Mouse (Mus musculus): ENCODE results near the gene Dnaic1. TPM values are rescaled to one million over a fixed set of nuclear protein-coding genes. Genes with fewer than 3 reads are reported as not detected.

Dnaic1 gene
- total and polyA plus RNA-seq, 3 experiments = not detected

DNA sequence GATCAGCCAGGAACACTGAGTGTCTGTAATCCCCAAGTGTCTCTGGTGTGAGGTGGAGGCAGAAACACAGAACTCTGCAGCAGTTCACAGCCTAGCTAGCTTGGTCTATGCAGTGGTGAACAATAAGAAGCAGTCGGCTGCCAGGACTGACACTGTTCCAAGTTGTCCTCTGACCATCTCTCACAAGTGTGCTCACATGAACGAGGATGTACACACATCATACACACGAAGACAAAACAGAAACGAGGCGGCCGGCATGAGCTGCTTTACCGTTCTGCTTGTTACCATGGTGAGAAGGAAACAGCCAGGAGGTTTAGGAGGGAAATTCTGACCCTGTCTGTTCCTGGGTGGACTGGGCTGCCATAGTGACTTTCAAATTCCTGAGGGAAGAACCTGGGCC, 43.0 kb upstream of the Dnaic1 start:
- ATAC-seq (ENCODE audit: extremely low read depth, insufficient number of reproducible peaks, low FRiP score, poor library complexity, severe bottlenecking) = no peak
- Histone ChIP-seq H3K4me3 (ENCODE audit: low read depth, low read length) (no peak overlapping the region), H3K4me1 (ENCODE audit: insufficient read depth, low read depth, low read length) (no peaks in the 10 kb centered on the region), H3K36me3 (replicated peaks) (no peaks in the 10 kb centered on the region), H3K27me3 (ENCODE audit: insufficient read depth, low read length) (peaks cover 31% of the 10 kb centered on the region), H3K9me3 (replicated peaks) (no peaks in the 10 kb centered on the region)
- TF ChIP-seq GATA2 (IDR thresholded peaks at IDR 0.05; ENCODE audit: borderline replicate concordance, low read depth, low read length) (no peak), GATA1 (IDR thresholded peaks at IDR 0.05; ENCODE audit: borderline replicate concordance, low read length) (no peak), POLR2AphosphoS5 (IDR thresholded peaks at IDR 0.05; ENCODE audit: insufficient replicate concordance, low read depth, low read length) (no peak), TAL1 (conservative IDR thresholded peaks at IDR 0.05; ENCODE audit: low read depth, low read length) (no peak), CTCF (IDR thresholded peaks at IDR 0.05; ENCODE audit: low read depth, low read length) (no peak)
- no peak for DNase-seq (ENCODE audit: low spot score)

DNA sequence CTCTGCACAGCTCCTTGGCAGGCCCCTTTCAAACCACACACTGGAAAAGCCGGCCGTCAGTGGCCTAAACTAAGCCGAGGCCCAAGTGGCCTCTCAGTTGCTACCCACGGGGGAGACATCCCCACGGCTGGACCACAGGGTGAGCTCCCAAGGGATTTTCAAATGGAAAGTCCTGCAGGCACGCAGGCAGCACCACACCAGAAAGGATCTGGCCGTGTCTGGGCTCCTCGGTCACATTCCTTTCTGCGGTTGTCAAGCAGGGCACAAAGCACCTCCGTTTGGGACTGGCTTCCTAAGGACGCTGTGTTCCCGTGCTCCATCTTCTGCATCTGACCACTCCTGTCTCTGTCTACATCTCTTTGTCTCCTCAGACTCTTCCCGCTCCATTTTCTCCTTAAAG, 42.5 kb upstream of the Dnaic1 start:
- H3K4me1 ChIP-seq (ENCODE audit: insufficient read depth, low read depth, low read length) = no peaks in the 10 kb centered on the region

DNA sequence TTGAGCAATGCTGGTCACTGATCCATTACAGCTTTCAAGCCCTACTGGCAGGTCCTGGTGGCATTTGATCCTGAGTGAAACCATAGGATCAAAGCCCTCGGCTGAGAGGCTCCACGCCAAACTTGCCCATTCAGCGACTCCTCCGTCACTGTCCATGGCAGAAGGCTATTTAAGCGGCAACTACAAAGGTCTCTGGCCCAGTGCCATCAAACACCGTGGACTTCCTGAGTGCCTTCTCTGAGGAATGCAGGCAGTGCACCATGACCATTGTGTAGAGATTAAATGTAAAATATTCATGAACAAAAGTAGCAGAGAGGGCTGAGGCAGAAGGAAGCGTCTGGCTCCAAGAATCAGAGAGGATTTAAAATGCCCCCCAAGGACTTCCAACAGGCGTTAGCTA, 41.6 kb upstream of the Dnaic1 start:
- Histone ChIP-seq H3K4me1 (ENCODE audit: insufficient read depth, low read depth, low read length) (no peaks in the 10 kb centered on the region), H3K27me3 (ENCODE audit: insufficient read depth, low read length) (peaks cover 26% of the 10 kb centered on the region), H3K9me3 (replicated peaks) (no peaks in the 10 kb centered on the region), H3K4me3 (ENCODE audit: low read depth, low read length) (no peak overlapping the region), H3K36me3 (replicated peaks) (no peaks in the 10 kb centered on the region)
- ATAC-seq (ENCODE audit: extremely low read depth, insufficient number of reproducible peaks, low FRiP score, poor library complexity, severe bottlenecking) (no peak), DNase-seq (ENCODE audit: low spot score) (no peak)
- TF ChIP-seq TAL1 (conservative IDR thresholded peaks at IDR 0.05; ENCODE audit: low read depth, low read length) = no peak
- no peak for TF ChIP-seq CTCF (IDR thresholded peaks at IDR 0.05; ENCODE audit: low read depth, low read length)
- TF ChIP-seq POLR2AphosphoS5 (IDR thresholded peaks at IDR 0.05; ENCODE audit: insufficient replicate concordance, low read depth, low read length) = no peak
- no peak for TF ChIP-seq GATA2 (IDR thresholded peaks at IDR 0.05; ENCODE audit: borderline replicate concordance, low read depth, low read length)
- no peak for TF ChIP-seq GATA1 (IDR thresholded peaks at IDR 0.05; ENCODE audit: borderline replicate concordance, low read length)

More for the DNA sequence above, 42.5 kb upstream of the Dnaic1 start:
- H3K36me3 ChIP-seq (replicated peaks) = no peaks in the 10 kb centered on the region
- no peak for ATAC-seq (ENCODE audit: extremely low read depth, insufficient number of reproducible peaks, low FRiP score, poor library complexity, severe bottlenecking)
- H3K9me3 ChIP-seq (replicated peaks) = no peaks in the 10 kb centered on the region
- no peak for TF ChIP-seq CTCF (IDR thresholded peaks at IDR 0.05; ENCODE audit: low read depth, low read length)
- no peak for TF ChIP-seq GATA2 (IDR thresholded peaks at IDR 0.05; ENCODE audit: borderline replicate concordance, low read depth, low read length)
- no peak for TF ChIP-seq POLR2AphosphoS5 (IDR thresholded peaks at IDR 0.05; ENCODE audit: insufficient replicate concordance, low read depth, low read length)
- no peak for TF ChIP-seq TAL1 (conservative IDR thresholded peaks at IDR 0.05; ENCODE audit: low read depth, low read length)
- TF ChIP-seq GATA1 (IDR thresholded peaks at IDR 0.05; ENCODE audit: borderline replicate concordance, low read length) = no peak
- peaks cover 26% of the 10 kb centered on the region for H3K27me3 ChIP-seq (ENCODE audit: insufficient read depth, low read length)
- no peak overlapping the region for H3K4me3 ChIP-seq (ENCODE audit: low read depth, low read length)
- no peak for DNase-seq (ENCODE audit: low spot score)

DNA sequence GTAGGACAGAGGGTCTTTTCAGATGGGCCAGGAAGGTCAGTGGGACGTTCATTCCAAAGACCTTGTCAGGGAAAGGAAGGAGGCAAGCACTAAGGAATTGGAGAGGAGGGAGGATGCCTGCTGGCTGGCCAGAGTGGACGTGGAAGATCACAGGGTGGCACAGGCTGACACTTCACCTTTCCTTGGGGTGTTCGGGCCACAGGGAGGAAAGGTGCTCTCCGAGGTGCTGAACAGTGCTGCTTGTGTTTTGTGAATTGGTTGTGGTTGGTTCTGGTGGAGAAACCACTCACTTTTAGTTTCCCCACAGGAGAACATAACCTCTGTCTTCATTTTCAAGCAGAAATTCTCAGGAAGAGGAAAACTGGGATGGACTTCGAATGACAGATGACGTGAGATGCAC, 37.2 kb upstream of the Dnaic1 start:
- ATAC-seq (ENCODE audit: extremely low read depth, insufficient number of reproducible peaks, low FRiP score, poor library complexity, severe bottlenecking) = no peak
- H3K27me3 ChIP-seq (ENCODE audit: insufficient read depth, low read length) = peaks cover 4% of the 10 kb centered on the region; the same call in 1 of the 2 replicates
- DNase-seq (ENCODE audit: low spot score) = peak; percentile 55
- no peak overlapping the region for H3K4me3 ChIP-seq (ENCODE audit: low read depth, low read length)
- no peak for TF ChIP-seq POLR2AphosphoS5 (IDR thresholded peaks at IDR 0.05; ENCODE audit: insufficient replicate concordance, low read depth, low read length)
- no peak for TF ChIP-seq GATA1 (IDR thresholded peaks at IDR 0.05; ENCODE audit: borderline replicate concordance, low read length)
- TF ChIP-seq CTCF (IDR thresholded peaks at IDR 0.05; ENCODE audit: low read depth, low read length) = no peak
- no peak for TF ChIP-seq TAL1 (conservative IDR thresholded peaks at IDR 0.05; ENCODE audit: low read depth, low read length)
- TF ChIP-seq GATA2 (IDR thresholded peaks at IDR 0.05; ENCODE audit: borderline replicate concordance, low read depth, low read length) = no peak
- no peaks in the 10 kb centered on the region for H3K4me1 ChIP-seq (ENCODE audit: insufficient read depth, low read depth, low read length)
- no peaks in the 10 kb centered on the region for H3K36me3 ChIP-seq (replicated peaks)
- no peaks in the 10 kb centered on the region for H3K9me3 ChIP-seq (replicated peaks)

DNA sequence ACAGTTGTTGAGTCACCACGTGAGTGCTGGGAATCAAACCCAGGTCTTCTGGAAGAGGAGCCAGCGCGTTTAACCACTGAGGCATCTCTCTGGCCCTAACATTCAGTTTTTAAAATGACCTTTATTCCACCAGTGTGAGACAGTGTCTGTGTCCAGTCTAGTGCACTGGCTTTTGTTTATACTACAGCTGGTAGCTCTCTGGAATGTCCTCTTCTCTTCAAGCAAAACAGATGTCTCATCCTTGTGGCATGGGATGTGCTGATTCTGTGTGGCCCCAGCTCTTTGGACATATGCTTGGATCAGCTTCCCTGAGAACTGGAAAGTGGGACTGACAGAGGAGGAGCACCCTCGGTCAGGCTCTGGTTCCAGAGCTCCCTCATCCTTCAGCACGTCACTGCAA, 34.7 kb upstream of the Dnaic1 start:
- H3K36me3 ChIP-seq (replicated peaks) = no peaks in the 10 kb centered on the region
- no peaks in the 10 kb centered on the region for H3K4me1 ChIP-seq (ENCODE audit: insufficient read depth, low read depth, low read length)
- DNase-seq (ENCODE audit: low spot score) (no peak), ATAC-seq (ENCODE audit: extremely low read depth, insufficient number of reproducible peaks, low FRiP score, poor library complexity, severe bottlenecking) (no peak)
- H3K27me3 ChIP-seq (ENCODE audit: insufficient read depth, low read length) = peaks cover 5% of the 10 kb centered on the region
- H3K4me3 ChIP-seq (ENCODE audit: low read depth, low read length) = no peak overlapping the region
- TF ChIP-seq CTCF (IDR thresholded peaks at IDR 0.05; ENCODE audit: low read depth, low read length) (no peak), POLR2AphosphoS5 (IDR thresholded peaks at IDR 0.05; ENCODE audit: insufficient replicate concordance, low read depth, low read length) (no peak), GATA1 (IDR thresholded peaks at IDR 0.05; ENCODE audit: borderline replicate concordance, low read length) (no peak), TAL1 (conservative IDR thresholded peaks at IDR 0.05; ENCODE audit: low read depth, low read length) (no peak), GATA2 (IDR thresholded peaks at IDR 0.05; ENCODE audit: borderline replicate concordance, low read depth, low read length) (no peak)
- H3K9me3 ChIP-seq (replicated peaks) = no peaks in the 10 kb centered on the region

DNA sequence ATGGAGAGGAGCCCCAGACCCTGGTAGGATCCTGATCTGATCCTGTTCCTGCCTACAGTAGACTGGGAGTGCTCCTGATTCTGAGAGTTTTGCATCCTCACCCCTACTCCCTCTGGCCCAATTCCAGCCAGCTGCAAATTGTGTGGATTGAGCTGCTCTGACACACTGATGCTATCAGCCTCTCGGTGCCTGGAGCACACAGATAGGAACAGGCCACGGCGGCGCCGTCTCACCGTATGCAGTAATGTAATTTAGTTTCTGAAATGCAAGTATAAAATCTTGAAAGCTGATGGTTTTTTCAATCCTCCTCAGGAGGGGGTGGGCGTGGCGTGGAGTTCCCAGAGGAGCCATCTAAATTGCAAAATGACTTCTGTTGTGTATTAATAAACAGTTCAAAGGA, 27.4 kb upstream of the Dnaic1 start:
- TF ChIP-seq CTCF (IDR thresholded peaks at IDR 0.05; ENCODE audit: low read depth, low read length) (no peak), GATA2 (IDR thresholded peaks at IDR 0.05; ENCODE audit: borderline replicate concordance, low read depth, low read length) (no peak), POLR2AphosphoS5 (IDR thresholded peaks at IDR 0.05; ENCODE audit: insufficient replicate concordance, low read depth, low read length) (no peak)
- Histone ChIP-seq H3K27me3 (ENCODE audit: insufficient read depth, low read length) (peaks cover 14% of the 10 kb centered on the region), H3K4me3 (ENCODE audit: low read depth, low read length) (no peak overlapping the region), H3K4me1 (ENCODE audit: insufficient read depth, low read depth, low read length) (no peaks in the 10 kb centered on the region; the same call in 1 of the 2 replicates), H3K36me3 (replicated peaks) (no peaks in the 10 kb centered on the region), H3K9me3 (replicated peaks) (no peaks in the 10 kb centered on the region)
- DNase-seq (ENCODE audit: low spot score) (no peak), ATAC-seq (ENCODE audit: extremely low read depth, insufficient number of reproducible peaks, low FRiP score, poor library complexity, severe bottlenecking) (no peak)

Data from G1E (cell line).